Mouse (Mus musculus) lung, postnatal 10 days (tissue): ENCODE results near the gene Osbpl10.
"Not testable (repeated sequence)": the region's sequence is repeated elsewhere in the genome, so short reads cannot be mapped to it uniquely, and the experiment has no call there.

Experiments used
- DNase-seq: peaks from one replicate; pipeline ENCODE4 v3.0.0; 2021

The Osbpl10 gene

DNA sequence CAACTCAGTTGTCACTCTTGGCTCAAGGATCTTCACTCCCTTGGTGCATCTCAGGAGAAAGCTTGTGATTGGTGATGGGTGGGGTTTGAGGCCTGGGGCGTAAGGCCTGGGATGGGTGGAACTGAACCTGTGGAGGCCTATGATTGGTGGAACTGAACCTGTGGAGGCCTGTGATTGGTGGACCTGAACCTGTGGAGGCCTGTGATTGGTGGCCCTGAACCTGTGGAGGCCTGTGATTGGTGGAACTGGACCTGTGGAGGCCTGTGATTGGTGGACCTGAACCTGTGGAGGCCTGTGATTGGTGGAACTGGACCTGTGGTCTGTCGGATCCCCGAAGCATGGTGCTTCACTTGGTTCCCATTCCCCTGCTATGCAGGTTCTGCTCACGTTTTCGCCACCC is 7.4 kb downstream of the Osbpl10 start:
- DNase-seq = no peak

DNA sequence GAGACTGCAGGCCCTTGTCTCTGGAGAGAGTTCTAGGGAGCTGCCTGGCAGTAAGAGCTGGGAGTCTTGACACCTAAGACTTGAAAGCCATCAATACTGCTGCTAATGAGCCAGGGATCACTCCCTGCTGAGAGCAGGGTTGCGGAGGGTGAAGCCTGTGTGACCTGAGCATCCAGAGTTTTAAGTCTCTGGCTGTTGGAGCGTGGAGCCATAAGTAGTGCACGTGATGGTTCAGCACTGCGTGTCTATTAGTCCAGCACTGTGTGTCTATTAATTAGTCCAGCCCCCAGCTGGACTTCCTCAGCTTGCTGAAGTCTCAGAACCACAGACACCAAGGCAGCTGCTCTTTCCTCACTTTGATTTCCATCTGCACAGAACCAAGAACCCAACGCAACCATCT is 8.0 kb downstream of the Osbpl10 start:
- no peak for DNase-seq

DNA sequence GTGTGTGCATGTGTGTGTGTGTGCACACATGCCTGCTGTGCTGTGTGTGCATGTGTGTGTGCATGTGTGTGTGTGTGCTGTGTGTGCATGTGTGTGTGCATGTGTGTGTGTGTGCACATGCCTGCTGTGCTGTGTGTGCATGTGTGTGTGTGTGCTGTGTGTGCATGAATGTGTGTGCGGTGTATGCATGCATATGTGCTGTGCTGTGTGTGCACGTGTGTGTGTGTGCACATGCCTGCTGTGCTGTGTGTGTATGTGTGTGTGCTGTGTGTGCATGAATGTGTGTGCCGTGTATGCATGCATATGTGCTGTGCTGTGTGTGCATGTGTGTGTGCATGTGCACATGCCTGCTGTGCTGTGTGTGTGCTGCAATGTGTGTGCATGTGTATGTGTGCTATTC is 9.7 kb downstream of the Osbpl10 start:
- no peak for DNase-seq

DNA sequence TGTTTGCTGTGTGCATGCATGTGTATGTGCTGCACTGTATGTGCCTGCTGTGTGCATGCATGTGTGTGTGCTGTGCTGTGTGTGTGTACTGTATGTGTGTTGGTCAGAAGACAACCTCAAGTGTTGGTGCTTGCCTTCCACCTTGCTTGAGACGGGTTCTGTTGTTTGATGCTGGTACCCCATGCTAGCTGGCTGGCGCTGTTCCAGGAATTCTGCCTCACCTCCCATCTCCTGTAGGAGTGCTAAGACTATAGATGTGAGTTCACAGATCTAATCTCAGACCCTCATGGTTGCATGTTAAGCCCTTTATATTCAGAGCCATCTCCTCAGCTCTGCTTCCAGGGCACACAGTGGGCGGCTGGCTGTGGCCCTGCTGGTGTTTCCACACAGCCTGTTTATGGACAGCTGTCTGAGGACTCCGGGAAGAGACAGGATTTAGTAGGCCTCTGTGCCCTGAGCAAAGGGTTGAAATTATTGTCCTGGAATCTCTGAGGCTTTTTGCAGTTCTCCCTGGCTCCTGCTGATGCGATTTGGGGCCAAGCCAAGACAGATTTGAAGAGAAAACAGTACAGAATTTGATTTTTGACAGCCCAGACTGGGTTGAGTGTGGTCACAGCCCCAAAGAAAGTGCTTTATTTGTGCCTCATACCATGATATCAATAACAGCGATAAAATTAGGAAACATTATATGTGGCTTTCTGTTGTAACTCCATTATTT is 10.4 kb downstream of the Osbpl10 start:
- no peak for DNase-seq

DNA sequence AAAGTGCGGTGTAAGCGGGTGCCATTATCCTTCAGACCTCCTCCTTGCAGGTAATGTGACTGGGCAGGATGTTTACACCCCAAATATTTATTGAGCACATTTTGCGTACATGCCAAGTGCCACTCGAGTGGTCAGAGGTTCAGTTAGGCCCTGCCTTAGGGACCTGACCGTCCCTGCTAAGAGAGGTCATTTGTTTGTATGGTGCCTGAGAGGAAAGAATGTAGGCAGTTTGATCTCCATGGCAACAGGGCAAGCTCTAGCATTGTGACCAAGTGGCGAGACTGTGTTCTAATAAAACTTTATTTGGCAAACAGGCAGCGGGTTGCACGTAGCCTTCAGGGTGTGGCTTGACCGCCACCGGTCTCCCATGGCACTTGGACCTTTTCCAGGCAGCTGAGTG is 12.1 kb downstream of the Osbpl10 start:
- peak; percentile 46 for DNase-seq

GRCm38 (mm10) chr9:114992528-114992927 is 14.2 kb downstream of the Osbpl10 start:
- DNase-seq = no peak

- DNase-seq = no peak
Observed at GRCm38 (mm10) chr9:114995250-114995649, 16.9 kb downstream of the Osbpl10 start.

- DNase-seq = no peak
Observed at GRCm38 (mm10) chr9:114995716-114996115, 17.3 kb downstream of the Osbpl10 start.

GRCm38 (mm10) chr9:114996489-114996888 is 18.1 kb downstream of the Osbpl10 start:
- no peak for DNase-seq

GRCm38 (mm10) chr9:114999010-114999770 is 20.8 kb downstream of the Osbpl10 start:
- no peak for DNase-seq

DNA sequence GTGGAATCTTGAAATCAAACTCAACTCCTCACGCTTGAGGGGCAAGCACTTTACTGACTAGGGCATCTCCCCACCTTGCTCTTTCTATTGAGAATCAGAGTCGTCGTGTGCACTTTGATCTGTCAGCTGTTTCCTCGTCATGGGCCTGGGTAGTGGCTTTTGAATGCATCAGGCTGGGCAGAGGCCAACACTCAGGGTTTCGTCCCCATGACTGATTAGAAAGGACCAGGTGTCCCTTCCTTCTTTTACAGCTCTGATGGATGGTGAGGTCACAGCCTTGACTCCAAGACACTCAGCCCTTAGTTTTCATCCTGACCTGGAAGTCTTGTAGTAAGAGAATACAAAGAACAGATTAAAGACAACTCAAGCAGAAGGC is 21.4 kb downstream of the Osbpl10 start:
- no peak for DNase-seq

- DNase-seq = no peak
Observed at GRCm38 (mm10) chr9:115005446-115005845, 27.1 kb downstream of the Osbpl10 start.

GRCm38 (mm10) chr9:115007776-115008175 is 29.4 kb downstream of the Osbpl10 start:
- peak; percentile 8 for DNase-seq

DNA sequence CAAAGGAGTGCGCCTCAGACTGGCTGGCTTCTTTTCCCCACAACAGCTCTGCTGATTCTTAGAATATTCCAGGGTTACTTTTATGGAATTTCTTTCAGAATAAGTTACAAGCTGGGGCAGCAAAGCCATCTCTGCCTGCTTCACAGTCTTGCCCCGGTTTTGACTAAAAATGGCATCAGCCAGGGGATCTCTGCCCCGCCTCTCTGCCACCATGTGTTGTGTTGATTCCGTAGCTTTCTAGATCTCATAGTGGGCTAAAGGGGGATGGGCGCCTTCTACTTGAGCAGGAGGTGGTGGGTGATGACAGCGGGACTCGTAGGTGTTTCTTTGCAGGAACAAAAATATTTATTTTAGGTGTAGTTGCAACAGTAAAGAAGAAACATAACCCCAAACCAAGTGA is 29.8 kb downstream of the Osbpl10 start:
- DNase-seq = no peak

DNA sequence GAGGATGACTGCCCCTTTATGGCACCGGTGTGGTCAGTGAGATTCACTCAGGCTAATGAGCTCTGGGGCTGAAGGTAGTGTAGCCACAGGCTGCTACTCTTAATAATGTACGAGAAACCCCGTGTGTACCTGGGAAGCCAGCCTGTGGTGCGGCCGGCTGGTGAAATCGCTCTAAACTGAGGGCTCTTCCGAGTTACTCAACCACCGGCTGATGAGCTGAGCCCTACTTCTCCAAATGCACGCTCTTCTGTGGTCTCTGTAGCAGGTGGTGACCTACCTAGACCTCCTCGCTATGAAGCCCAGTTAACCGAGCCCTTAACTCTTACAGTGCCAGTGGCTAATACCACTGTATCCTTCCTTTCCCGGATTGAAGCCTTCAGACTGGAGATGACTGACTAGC is 34.0 kb downstream of the Osbpl10 start:
- DNase-seq = no peak

DNA sequence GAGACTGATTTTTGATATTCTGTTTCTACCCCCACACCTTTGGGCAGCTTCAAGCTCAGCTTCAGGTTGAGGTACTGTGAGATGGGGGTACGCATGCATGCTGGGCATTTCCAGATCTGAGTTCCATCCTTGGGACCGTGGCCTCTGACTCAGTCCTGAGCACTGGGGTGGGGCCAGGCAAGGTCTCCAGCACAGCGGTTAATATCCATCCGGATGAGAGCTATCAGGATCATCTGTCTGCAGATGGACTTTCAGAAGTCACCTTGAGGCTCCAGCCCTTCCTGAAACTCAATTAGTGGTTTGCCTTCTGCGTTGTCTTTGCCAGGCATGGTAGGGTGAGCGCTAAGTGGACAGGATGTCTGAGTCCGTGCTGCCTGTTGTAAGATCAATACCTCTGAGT is 41.8 kb downstream of the Osbpl10 start:
- no peak for DNase-seq

DNA sequence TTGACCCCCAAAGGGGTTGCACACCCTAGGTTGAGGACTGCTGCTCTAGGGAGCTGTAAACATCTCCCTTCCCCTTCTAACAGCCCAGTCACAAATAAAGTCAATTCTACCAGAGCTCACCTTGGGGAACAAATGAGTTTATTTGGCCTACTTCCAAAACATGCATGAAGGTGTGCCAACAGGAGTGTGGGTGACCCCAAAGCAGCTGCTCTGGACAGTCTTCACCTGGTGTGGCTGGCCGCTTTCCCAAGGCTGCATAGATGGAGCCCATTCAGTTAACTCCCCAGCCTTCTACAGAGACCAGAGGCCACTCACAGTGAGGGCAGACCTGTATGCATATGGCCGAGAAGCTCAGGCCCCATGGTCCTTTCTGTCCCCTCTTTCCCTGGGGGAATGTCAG is 43.0 kb downstream of the Osbpl10 start:
- no peak for DNase-seq

- DNase-seq = no peak
Observed at GRCm38 (mm10) chr9:115023137-115023536, 44.8 kb downstream of the Osbpl10 start.

DNA sequence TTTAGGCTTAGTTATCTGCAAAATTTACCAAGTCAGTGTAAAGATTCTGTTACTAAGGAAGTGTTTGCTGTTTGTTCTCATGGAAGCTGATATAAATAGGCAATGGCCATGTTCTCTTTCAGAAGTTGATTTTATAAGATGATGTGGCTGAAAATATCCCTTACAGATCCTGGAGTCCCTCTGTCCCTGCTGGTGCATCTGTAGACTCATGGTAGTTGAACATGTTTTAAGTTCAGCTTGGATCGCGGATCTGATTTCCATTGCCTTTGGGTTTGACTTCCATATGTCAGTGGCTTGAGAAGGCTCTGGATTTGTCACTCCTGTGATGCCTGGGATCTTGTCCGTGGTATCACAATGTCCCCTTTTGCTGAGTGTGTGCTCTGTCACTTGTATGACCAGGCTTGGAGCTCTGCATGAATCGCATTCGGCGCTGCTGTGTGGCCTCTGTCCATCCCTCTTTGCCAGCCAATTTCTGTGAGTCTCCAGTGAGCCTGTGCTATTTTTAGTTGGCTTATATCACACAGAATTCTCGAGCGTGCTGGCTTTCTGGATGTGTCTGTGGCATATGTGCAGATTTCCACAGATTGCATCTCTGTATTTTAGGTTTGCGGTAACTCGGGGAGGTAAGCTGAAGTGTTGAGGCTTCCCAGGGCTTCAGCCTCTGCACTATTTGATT is 45.5 kb downstream of the Osbpl10 start:
- DNase-seq = peak; percentile 19

- DNase-seq = no peak
Observed at GRCm38 (mm10) chr9:115029307-115029706, 50.9 kb downstream of the Osbpl10 start.

- DNase-seq = no peak
Observed at GRCm38 (mm10) chr9:115030581-115030980, 52.2 kb downstream of the Osbpl10 start.

- DNase-seq = not testable (repeated sequence)
Observed at GRCm38 (mm10) chr9:115031046-115031445, 52.7 kb downstream of the Osbpl10 start.

- DNase-seq = no peak
Observed at GRCm38 (mm10) chr9:115032786-115033185, 54.4 kb downstream of the Osbpl10 start.

DNA sequence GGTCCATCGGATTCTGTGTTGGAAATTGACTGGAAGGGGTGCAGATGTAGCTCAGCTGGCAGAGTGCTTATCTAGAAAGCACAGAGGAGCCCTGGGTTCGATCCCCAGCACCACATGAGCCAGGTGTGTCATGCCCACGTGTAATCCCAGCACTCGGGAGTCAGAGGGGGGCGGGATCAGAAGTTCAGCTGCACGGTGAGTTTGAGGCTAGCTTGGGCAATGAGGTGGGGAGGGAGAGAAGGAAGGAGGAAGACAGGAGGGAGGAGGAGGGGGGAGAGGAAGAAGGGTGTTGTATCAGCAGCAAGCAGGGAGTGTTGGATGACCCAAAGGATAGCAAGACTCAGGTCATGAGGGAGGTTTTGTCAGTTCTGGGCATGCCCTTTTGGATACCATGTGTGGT is 55.9 kb downstream of the Osbpl10 start:
- DNase-seq = no peak
